Mouse (Mus musculus): ENCODE measurements around the gene Cs. TPM values are rescaled to one million over a fixed set of nuclear protein-coding genes. Genes with fewer than 3 reads are reported as not detected.

The Cs gene
- polyA plus RNA-seq, 1 experiment, result 1,610 TPM

GRCm38 (mm10) chr10:128400338-128400737 lies 62.8 kb downstream of the Cs start:
- H3K27ac ChIP-seq (replicated peaks; ENCODE audit: low read depth, low read length), result no peak overlapping the region
- no peaks in the 10 kb centered on the region for H3K4me1 ChIP-seq (ENCODE audit: control insufficient read depth, insufficient read depth, insufficient read length, low read length)
- H3K4me3 ChIP-seq (ENCODE audit: insufficient read depth, low read depth, low read length), result no peak overlapping the region

DNA sequence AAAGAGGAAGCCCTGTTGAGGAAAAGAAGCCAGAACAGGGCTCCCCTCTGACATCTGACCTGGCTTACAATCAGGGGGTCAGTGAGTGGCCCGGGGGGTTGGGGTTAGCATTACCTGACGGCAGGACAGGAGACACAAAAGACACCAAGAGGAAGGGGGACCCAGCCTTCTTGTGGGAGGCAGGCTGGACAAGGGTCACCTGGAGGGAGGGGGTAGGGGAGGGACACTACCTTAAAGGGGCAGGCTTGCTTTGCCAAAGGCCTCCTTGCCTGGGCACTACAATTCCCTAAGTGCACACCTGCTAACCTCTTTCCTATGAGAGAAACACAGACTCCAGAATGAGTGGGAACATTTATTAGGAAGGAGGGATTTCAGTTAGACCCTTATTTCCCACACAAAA lies 63.5 kb downstream of the Cs start, which contains the start of gene Slc39a5:
TSS of gene Slc39a5 (minus strand) at position 174 of the 400 bp plus-strand sequence.
- Histone ChIP-seq H3K27ac (replicated peaks; ENCODE audit: low read depth, low read length) (no peak within 1 kb of the TSS), H3K4me1 (ENCODE audit: control insufficient read depth, insufficient read depth, insufficient read length, low read length) (no peaks in the 10 kb centered on the region), H3K4me3 (ENCODE audit: insufficient read depth, low read depth, low read length) (no peak within 1 kb of the TSS)

DNA sequence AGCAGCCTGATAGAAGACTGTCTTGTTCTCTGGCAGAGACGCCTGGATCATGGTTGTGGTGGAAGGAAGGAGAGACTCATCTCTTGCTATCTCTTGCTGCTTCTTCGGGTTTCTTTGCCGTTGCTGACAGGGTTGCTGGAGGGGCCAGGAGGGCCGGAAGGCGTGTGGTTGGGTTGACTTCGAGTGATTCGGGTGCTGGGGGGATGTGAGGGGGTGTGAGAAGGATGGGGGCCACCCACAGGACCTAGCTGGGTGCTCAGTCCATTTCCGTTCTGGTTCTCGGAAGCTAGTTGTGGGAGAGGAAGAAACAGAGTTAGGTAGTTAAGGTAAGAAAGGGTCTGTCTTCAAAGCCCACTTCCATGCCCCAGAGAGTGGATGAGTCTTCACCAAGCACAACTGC lies 64.1 kb downstream of the Cs start:
- Histone ChIP-seq H3K4me3 (ENCODE audit: insufficient read depth, low read depth, low read length) (no peak overlapping the region), H3K4me1 (ENCODE audit: control insufficient read depth, insufficient read depth, insufficient read length, low read length) (no peaks in the 10 kb centered on the region), H3K27ac (replicated peaks; ENCODE audit: low read depth, low read length) (no peak overlapping the region)

DNA sequence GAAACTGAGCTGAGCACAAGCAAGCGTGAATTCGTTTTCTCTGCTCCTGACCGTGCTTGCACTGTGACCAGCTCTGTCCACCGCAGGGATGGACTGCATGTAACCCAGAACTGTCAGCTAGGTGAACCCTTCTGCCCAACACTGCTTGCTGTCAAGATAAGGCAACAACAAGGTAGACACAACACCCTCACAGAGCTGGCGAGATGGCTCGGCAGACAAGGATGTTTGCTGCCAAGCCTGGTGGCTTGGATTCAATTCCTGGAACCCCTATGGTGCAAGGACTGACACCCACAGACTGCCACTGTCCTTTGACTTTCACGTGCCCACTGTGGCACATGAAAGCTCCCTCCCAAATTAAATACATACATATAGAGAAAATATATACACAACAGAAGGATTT lies 66.4 kb downstream of the Cs start:
- H3K4me1 ChIP-seq (ENCODE audit: control insufficient read depth, insufficient read depth, insufficient read length, low read length), result peaks cover 3% of the 10 kb centered on the region; the same call in 1 of the 2 replicates
- H3K27ac ChIP-seq (replicated peaks; ENCODE audit: low read depth, low read length), result no peak overlapping the region
- H3K4me3 ChIP-seq (ENCODE audit: insufficient read depth, low read depth, low read length), result no peak overlapping the region

DNA sequence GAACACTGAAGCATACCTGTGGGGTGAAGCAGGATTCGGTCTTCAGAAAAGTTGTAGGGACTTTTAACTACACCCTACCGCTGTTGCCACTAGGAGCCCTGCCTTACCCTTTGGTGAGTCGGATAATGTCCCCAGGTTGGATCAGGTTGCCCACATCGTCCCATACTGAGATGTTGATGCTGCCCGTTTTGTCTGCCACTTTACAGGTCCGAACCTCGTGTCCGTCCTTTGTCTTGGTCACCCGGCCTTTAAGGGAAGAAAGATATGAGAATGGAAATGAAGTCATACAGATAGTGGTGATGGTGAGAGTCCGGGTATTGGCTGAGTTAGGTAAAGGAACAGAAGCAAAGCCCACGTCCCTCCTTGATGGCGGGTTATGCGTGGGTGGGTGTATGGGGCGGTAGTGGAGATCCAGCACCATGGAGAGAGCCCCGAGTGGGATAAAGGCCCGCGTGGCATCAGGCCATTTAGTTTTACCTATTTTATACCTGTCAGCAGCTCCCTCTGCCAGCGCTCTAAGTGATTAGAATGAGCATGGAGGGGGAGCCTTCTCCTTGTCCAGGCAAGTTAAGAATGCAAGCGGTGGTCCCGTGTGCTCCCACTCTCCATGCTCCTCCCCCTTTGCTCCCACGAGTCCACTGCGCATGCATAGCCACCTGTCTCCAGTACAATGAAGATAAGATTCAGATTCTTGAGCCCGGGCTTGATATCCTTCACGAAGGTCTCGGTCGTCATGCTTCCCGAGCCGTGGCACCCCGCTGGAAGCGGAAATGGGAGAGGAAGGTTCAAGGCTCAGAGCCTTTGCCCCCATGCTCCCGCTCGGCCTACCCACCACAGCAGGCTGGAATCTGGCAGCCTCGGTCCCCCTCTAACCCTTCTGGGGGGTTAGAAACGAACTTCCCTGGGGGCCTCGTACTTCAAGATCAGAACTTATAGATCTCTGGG lies 71.3 kb downstream of the Cs start:
- H3K4me1 ChIP-seq (ENCODE audit: control insufficient read depth, insufficient read depth, insufficient read length, low read length), result peaks cover 8% of the 10 kb centered on the region
- peak overlapping the region; percentile 68 for H3K4me3 ChIP-seq (ENCODE audit: insufficient read depth, low read depth, low read length)
- 0 out of 2 replicates have a peak overlapping the region, but pooled peaks have one; percentile 2 for H3K27ac ChIP-seq (replicated peaks; ENCODE audit: low read depth, low read length)

DNA sequence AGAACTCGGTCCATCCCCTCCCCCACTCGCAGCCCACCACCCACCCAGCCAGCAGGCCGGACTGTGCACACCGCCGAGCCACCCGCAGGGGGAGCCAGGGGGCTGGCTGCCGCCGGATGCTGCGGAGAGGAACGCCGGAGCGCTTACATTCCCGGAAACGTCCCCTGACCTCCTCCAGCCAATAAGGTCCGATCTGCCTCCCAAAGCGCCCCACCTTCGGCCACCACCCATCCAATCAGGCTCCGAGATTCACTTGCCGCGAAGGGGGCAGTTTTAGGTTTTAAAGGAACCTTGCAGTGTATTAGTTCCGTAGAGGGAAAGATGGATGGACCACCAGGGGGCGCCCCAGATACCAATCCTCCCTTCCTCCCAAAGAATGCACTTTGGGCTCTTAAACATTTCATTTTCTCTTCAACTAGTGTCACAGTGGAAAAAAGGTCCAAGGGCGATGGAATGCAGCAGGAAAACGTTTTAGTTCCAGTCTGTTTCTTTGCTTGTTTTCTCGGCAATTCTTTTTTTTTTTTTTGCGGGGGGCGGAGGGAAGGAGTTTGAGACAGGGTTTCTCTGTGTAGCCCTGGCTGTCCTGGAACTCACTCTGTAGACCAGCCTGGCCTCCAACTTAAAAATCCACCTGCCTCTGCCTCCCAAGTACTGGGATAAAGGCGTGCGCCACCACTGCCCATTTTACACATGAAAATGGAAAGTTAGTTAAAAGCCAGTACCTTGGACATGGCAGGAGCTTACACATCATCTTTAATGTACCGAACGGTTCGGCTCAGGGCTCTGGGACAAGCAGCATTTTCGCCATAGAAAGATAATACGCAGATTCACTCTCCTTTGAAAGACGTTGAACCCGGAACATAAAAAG lies 72.4 kb downstream of the Cs start:
- peak overlapping the region; percentile 85 for H3K27ac ChIP-seq (replicated peaks; ENCODE audit: low read depth, low read length)
- peak overlapping the region; percentile 68 for H3K4me3 ChIP-seq (ENCODE audit: insufficient read depth, low read depth, low read length)
- H3K4me1 ChIP-seq (ENCODE audit: control insufficient read depth, insufficient read depth, insufficient read length, low read length), result peaks cover 8% of the 10 kb centered on the region

GRCm38 (mm10) chr10:128410560-128410845 lies 73.0 kb downstream of the Cs start:
- H3K4me1 ChIP-seq (ENCODE audit: control insufficient read depth, insufficient read depth, insufficient read length, low read length), result peaks cover 8% of the 10 kb centered on the region
- H3K4me3 ChIP-seq (ENCODE audit: insufficient read depth, low read depth, low read length), result peak overlapping the region; percentile 45
- peak overlapping the region; percentile 85 for H3K27ac ChIP-seq (replicated peaks; ENCODE audit: low read depth, low read length)

GRCm38 (mm10) chr10:128411211-128412054 lies 73.9 kb downstream of the Cs start, which contains the start of the genes Nabp2 and Rnf41:
TSS of gene Nabp2 (minus strand) at chr10:128411492.
TSS of gene Rnf41 (plus strand) at chr10:128411657.
- Histone ChIP-seq H3K4me1 (ENCODE audit: control insufficient read depth, insufficient read depth, insufficient read length, low read length) (peaks cover 8% of the 10 kb centered on the region), H3K4me3 (ENCODE audit: insufficient read depth, low read depth, low read length) (peak within 1 kb of the TSS; percentile 80)

DNA sequence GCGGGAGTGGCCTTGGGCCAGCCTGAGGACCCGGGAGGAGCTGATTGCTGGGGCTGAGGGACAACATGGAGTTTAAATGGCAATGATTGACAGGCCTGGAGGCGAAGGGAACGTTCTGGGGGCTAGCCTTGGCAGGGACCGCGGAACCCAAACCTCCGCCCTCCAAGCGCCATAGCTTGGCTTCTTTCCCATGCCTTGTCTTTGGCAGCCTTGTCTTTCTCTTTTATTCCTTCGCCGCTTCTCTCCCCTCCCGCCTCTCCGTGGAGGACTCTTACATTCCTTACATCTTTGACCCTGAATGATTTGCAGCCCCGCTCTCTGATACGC lies 74.5 kb downstream of the Cs start:
- Histone ChIP-seq H3K27ac (replicated peaks; ENCODE audit: low read depth, low read length) (peak overlapping the region; percentile 54), H3K4me3 (ENCODE audit: insufficient read depth, low read depth, low read length) (peak overlapping the region; percentile 68)

More at GRCm38 (mm10) chr10:128411211-128412054, 73.9 kb downstream of the Cs start, which contains the start of the genes Nabp2 and Rnf41:
- peak within 1 kb of the TSS; percentile 85 for H3K27ac ChIP-seq (replicated peaks; ENCODE audit: low read depth, low read length)

More for the DNA sequence above, 74.5 kb downstream of the Cs start:
- H3K4me1 ChIP-seq (ENCODE audit: control insufficient read depth, insufficient read depth, insufficient read length, low read length), result peaks cover 8% of the 10 kb centered on the region

Other genes starting within 250 kb of the Cs start
- 15.1 and 16.0 TPM in 2 replicates for gene Baz2a, start 246.2 kb upstream of the Cs start, polyA plus RNA-seq (2012; ENCODE audit: insufficient read depth, insufficient read length, missing spikeins)
- gene Rbms2, start 157.4 kb upstream of the Cs start, polyA plus RNA-seq (2012; ENCODE audit: insufficient read depth, insufficient read length, missing spikeins), result 93.3 and 95.4 TPM in 2 replicates
- gene Gls2, start 143.3 kb upstream of the Cs start, polyA plus RNA-seq (2012; ENCODE audit: insufficient read depth, insufficient read length, missing spikeins), result 0.87 TPM in 1 of 2 replicates, not detected in the other
- 7.8 and 10.0 TPM in 2 replicates for gene Spryd4, start 125.9 kb upstream of the Cs start, polyA plus RNA-seq (2012; ENCODE audit: insufficient read depth, insufficient read length, missing spikeins)
- gene Mip, start 111.9 kb upstream of the Cs start, polyA plus RNA-seq (2012; ENCODE audit: insufficient read depth, insufficient read length, missing spikeins), result not detected in 2 replicates
- 3.6 and 5.3 TPM in 2 replicates for gene Timeless, start 105.7 kb upstream of the Cs start, polyA plus RNA-seq (2012; ENCODE audit: insufficient read depth, insufficient read length, missing spikeins)
- gene Apon, start 83.6 kb upstream of the Cs start, polyA plus RNA-seq (2012; ENCODE audit: insufficient read depth, insufficient read length, missing spikeins), result not detected in 2 replicates
- not detected in 2 replicates for gene Apof, start 69.1 kb upstream of the Cs start, polyA plus RNA-seq (2012; ENCODE audit: insufficient read depth, insufficient read length, missing spikeins)
- gene Stat2, start 67.2 kb upstream of the Cs start, polyA plus RNA-seq (2012; ENCODE audit: insufficient read depth, insufficient read length, missing spikeins), result 5.4 and 5.5 TPM in 2 replicates
- gene Il23a, start 39.0 kb upstream of the Cs start, polyA plus RNA-seq (2012; ENCODE audit: insufficient read depth, insufficient read length, missing spikeins), result not detected in 2 replicates
- 5.9 and 8.9 TPM in 2 replicates for gene Pan2, start 34.4 kb upstream of the Cs start, polyA plus RNA-seq (2012; ENCODE audit: insufficient read depth, insufficient read length, missing spikeins)
- 115 and 131 TPM in 2 replicates for gene Cnpy2, start 15.3 kb upstream of the Cs start, polyA plus RNA-seq (2012; ENCODE audit: insufficient read depth, insufficient read length, missing spikeins)
- 122 and 173 TPM in 2 replicates for gene Coq10a, start 31.3 kb downstream of the Cs start, polyA plus RNA-seq (2012; ENCODE audit: insufficient read depth, insufficient read length, missing spikeins)
- 16.9 and 22.4 TPM in 2 replicates for gene Ankrd52, start 39.4 kb downstream of the Cs start, polyA plus RNA-seq (2012; ENCODE audit: insufficient read depth, insufficient read length, missing spikeins)
- gene Slc39a5, start 63.5 kb downstream of the Cs start, polyA plus RNA-seq (2012; ENCODE audit: insufficient read depth, insufficient read length, missing spikeins), result not detected in 2 replicates
- 67.1 and 87.6 TPM in 2 replicates for gene Nabp2, start 73.8 kb downstream of the Cs start, polyA plus RNA-seq (2012; ENCODE audit: insufficient read depth, insufficient read length, missing spikeins)
- 15.1 and 17.1 TPM in 2 replicates for gene Rnf41, start 73.9 kb downstream of the Cs start, polyA plus RNA-seq (2012; ENCODE audit: insufficient read depth, insufficient read length, missing spikeins)
- 63.7 and 94.7 TPM in 2 replicates for gene Smarcc2, start 121.5 kb downstream of the Cs start, polyA plus RNA-seq (2012; ENCODE audit: insufficient read depth, insufficient read length, missing spikeins)
- gene Myl6, start 156.4 kb downstream of the Cs start, polyA plus RNA-seq (2012; ENCODE audit: insufficient read depth, insufficient read length, missing spikeins), result 1,414 and 1,508 TPM in 2 replicates
- 13.5 and 24.5 TPM in 2 replicates for gene Myl6b, start 161.0 kb downstream of the Cs start, polyA plus RNA-seq (2012; ENCODE audit: insufficient read depth, insufficient read length, missing spikeins)
- 31.6 and 35.5 TPM in 2 replicates for gene Esyt1, start 188.1 kb downstream of the Cs start, polyA plus RNA-seq (2012; ENCODE audit: insufficient read depth, insufficient read length, missing spikeins)
- 4.7 TPM in 2 replicates for gene Zc3h10, start 210.0 kb downstream of the Cs start, polyA plus RNA-seq (2012; ENCODE audit: insufficient read depth, insufficient read length, missing spikeins)
- 1,628 and 2,018 TPM in 2 replicates for gene Rpl41, start 211.6 kb downstream of the Cs start, polyA plus RNA-seq (2012; ENCODE audit: insufficient read depth, insufficient read length, missing spikeins)
- 36.0 and 56.8 TPM in 2 replicates for gene Pa2g4, start 228.3 kb downstream of the Cs start, polyA plus RNA-seq (2012; ENCODE audit: insufficient read depth, insufficient read length, missing spikeins)

All from brown adipose tissue, adult 24 weeks (tissue).